Mouse (Mus musculus) CD4-positive, CD25-positive, alpha-beta regulatory T cell, adult 4 months (primary cell): ENCODE measurements at regions not wholly inside any gene's neighbourhood (a gene's known extent, or its start where the extent isn't known, plus 50 kb on each side); places are given as distances from the start of the nearest gene placed in this dataset.

Experiments used
- ATAC-seq: one replicate; pipeline ENCODE4 v1.8.0; 2017

DNA sequence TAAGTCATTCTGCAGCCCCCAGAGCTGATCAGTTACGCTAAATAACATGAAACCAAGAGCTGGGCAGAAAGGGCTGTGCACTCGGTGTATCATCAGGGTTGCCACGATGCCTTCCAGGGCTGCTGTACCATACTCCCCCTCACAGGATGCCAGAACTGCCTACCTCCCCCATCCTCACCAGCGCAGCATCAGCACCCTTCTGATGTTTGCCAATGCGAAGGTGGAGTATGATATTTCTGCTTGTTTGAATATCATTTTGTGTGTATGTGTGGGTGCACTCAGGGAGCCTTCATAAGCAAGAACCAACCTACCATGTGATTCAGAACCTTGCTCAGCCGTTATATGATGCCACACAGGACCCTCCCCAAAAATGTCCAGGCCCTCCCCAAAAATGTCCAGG, 229.1 kb upstream of the Tle3 start:
- ATAC-seq = no peak

GRCm38 (mm10) chr9:61144685-61145318, 227.4 kb upstream of the Tle3 start:
- ATAC-seq = no peak

DNA sequence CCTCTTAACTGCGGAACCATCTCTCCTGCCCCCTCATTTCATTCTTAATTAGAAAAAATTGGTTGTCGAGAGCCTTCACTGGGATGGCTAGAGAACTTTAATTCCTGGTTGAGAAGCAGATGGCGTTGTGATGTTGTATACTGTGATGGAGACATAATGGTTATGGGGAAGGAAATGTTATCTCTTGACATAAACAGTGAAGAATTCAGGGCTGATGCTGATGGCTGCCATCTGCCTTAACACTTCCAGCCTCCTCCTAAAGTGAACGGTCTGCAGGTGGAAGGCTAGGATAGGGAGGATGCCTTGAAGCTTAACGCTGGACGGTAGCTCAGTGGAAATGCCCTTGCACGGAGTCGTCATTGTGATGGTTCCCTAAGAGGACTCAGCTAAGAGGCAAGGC, 226.4 kb upstream of the Tle3 start:
- ATAC-seq = no peak

DNA sequence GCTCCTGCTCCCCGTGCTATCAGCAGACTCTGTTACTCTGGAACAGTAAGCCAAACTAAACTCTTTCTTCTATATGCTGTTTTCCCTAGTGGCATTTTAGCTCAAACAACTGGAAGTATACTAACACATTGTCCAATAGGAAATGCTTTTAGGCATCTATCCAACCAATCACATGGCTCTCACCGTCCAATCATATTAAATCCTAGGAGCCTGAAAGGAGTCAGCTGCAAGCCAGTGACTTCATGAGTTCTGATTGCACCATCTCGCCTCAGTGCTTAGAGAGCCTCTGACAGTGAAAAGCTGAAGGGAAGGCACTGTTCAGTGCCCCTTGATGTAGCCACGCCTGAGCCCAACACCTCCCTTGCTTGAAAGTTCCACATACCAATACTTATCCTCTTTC, 221.0 kb upstream of the Tle3 start:
- ATAC-seq = no peak

GRCm38 (mm10) chr9:61151901-61152337, 220.2 kb upstream of the Tle3 start:
- no peak for ATAC-seq

- ATAC-seq = no peak
These were observed 217.4 kb upstream of the Tle3 start for GRCm38 (mm10) chr9:61154721-61155120.

DNA sequence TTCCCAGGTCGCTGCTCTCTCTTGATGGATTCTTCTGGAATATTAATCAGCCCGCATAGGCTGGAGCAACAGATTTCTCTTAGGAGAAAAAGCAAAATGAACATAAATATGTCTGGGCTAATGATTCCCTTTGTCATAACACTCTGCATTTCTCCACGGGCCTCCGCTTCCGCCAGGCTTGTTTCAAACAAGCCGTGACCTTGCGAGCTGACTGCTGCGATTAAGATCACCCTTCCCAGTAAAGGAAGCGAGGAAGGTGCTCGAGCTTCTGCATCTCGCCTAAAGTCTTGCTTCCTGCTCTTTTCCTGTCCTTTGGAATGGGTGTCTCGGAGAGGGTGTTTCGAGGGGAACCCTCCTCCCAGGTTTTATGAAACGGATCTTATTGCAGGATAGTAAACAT, 216.3 kb upstream of the Tle3 start:
- no peak for ATAC-seq

GRCm38 (mm10) chr9:61158192-61158770, 213.9 kb upstream of the Tle3 start:
- ATAC-seq = no peak

- no peak for ATAC-seq
These were observed 213.0 kb upstream of the Tle3 start for GRCm38 (mm10) chr9:61159159-61159558.

DNA sequence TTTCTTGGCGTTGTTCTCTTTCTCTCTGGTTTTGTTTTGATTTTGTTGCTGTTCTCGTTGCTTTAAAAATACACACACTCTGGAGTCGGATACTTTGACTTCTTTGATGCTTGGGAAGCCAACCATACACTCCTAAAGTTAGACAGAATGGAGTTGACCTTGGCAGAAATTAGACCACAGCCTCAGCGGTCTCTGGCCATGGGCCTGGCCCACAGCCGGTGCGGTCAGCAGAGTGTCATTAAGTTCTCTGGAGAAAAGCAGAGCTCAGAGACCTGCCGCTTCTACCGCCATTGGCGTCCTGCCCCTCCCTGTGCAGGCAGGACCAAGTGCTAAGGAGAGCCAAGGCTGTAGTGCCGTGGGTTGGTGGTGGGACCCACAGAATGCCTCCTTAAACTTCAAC, 212.6 kb upstream of the Tle3 start:
- no peak for ATAC-seq

DNA sequence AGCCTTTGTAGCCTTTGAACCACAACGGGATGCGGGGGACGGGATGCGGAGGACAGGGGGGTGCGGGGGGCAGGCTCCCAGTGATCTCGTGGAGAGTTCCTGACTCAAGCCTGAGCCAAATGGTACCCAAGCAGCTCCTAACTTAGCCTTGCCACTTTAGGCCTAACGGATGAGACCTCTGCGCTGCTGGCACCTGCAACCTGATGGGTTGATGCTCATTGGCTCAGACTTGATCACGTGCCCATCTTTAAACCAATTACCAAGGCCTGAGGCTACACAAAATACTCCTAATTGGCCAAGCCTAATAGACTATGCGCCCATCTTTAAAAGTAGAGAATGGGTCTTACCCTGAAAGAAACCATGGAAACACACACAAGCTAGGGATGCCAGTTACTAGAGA, 209.3 kb upstream of the Tle3 start:
- no peak for ATAC-seq

GRCm38 (mm10) chr9:61163671-61164288, 208.4 kb upstream of the Tle3 start:
- ATAC-seq = no peak

DNA sequence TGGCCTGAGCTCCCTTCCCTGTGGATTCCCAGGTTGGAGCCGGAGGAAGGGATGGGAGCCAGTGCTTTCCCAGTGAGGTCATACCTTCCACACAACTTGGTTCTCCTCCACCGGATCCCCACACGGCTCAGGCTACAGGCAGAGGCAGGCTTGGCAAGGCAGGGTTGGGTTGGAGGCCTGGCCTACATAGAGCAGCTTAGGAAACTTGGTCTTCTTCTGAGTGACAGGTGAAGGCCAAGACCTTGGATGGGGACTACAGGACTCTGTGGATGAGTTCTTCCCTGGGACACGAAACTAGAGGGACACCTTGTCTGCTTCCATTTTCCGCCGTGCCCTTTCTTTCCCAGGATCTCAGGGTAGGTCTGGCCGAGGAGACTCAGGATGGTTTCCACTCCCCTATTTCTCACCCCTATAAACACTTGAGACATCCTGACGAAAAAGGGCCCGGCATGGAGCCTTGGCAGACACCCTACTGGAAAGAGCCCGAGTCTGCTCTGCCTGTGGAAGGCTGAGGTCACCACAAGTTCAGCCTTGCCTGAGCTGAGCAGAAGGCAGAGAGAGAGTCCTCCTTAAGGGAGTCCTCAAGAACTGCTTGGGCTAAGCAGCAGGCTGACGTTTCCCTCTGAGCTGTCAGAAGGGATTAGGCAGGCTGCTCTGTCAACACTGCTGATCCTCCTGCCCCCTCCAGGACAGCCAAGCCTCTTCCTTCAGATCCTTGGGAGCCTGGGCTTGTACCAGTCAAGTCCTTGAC, 207.5 kb upstream of the Tle3 start:
- no peak for ATAC-seq

DNA sequence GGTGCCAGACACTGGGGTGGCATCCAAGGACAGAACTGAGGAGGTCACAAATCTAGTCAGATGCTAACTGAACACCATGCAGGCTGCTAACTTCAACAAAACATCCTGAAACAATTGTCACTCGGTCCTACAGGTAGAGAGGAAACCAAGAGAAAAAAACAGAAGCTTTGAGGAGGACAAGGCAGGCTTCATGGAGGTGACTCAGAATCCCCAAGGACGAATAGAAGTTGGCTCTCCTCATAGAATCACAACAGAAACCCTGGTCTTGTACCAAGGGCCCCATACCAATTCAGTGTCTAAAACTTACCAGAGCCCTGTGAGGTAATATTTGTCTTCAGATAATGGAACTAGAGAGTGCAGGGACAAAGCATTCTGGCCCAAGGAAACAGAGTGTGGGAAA, 206.1 kb upstream of the Tle3 start:
- ATAC-seq = no peak

DNA sequence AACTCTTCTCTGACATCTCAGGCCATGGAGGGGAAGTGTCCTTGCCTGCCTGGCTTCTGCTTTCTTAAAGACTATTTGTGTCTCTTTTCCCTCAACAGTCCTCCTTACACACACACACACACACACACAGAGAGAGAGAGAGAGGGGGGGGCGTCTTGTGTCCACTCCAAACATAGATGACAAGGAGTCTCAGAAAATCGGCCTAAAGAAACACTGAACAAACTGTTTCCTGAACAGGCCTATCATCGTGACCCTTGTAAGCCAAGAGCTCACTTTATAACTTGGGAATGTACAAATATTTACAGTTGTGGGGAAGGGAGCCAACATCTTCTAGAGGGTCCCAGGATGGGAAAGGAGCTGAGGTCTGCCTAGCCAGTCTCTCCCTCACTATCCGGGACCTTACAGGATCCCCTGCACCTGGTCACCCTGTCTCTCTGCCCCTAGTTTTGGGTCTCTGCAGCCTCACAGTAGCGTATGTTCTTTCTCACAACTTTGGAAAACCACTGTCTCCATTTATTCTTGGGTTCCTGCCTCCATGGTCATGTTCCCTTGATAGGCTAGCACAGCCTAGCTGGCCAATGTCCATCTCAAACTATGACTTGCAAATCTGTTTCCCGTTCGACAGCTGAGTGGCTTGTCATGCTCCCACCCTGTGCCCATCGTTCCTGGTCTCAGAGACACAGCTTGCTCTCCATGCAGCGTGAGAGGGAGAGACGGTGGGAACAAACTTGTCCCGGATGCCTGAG, 204.9 kb upstream of the Tle3 start:
- no peak for ATAC-seq

- no peak for ATAC-seq
These were observed 203.2 kb upstream of the Tle3 start for GRCm38 (mm10) chr9:61168931-61169330.

DNA sequence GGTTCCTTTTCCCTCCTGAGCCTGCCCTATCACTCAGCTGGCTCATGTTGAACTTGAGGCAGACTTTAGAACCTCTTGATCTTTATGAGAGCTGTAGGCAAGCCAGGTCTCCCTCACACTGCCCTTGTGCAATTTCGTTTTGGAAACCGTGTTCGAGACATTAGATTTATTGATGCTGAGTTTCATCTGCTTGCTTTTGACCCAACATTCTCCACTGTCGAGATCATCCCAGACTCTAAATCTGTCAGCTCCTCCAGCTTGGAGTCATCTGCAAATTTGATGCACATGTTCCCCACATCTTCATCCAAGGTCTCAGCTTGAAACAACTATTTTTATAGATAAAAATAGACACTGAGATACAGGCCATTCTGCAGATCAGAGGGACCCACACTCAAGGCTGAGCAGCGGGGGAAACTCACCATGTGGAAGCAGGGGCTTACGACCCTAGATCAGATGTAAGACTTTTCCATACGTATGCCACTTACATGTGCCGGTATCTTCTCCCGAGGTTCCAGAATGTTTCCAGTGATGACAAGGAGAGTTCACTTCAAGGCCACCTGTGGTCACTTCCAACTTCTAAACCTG, 202.6 kb upstream of the Tle3 start:
- no peak for ATAC-seq

GRCm38 (mm10) chr9:61170921-61171320, 201.2 kb upstream of the Tle3 start:
- ATAC-seq = no peak

GRCm38 (mm10) chr9:61172421-61172820, 199.7 kb upstream of the Tle3 start:
- ATAC-seq = no peak

DNA sequence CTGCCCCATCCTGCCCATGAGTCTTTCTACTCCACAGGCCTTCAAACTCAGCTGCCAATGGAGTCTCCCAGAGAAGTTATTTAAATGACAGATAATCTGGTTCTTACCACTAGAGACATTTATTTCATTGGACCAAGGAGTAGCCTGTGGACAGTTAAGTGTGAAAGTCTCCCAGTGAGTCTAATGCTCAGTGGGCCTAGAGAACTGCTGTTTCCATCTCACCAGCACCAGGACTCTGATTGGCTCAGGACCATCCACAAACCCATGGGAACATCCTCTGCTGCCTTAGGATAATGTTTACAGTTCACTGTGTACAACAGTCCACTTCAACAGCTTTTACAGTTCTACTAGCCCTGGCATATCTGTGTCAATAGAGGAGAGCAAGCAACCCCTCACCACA, 198.6 kb upstream of the Tle3 start:
- no peak for ATAC-seq

GRCm38 (mm10) chr9:61175381-61175780, 196.8 kb upstream of the Tle3 start:
- ATAC-seq = no peak

- no peak for ATAC-seq
These were observed 195.3 kb upstream of the Tle3 start for GRCm38 (mm10) chr9:61176856-61177255.
